8 mouse cellular contexts compared by ENCODE assay signal in the genomic region with DNA sequence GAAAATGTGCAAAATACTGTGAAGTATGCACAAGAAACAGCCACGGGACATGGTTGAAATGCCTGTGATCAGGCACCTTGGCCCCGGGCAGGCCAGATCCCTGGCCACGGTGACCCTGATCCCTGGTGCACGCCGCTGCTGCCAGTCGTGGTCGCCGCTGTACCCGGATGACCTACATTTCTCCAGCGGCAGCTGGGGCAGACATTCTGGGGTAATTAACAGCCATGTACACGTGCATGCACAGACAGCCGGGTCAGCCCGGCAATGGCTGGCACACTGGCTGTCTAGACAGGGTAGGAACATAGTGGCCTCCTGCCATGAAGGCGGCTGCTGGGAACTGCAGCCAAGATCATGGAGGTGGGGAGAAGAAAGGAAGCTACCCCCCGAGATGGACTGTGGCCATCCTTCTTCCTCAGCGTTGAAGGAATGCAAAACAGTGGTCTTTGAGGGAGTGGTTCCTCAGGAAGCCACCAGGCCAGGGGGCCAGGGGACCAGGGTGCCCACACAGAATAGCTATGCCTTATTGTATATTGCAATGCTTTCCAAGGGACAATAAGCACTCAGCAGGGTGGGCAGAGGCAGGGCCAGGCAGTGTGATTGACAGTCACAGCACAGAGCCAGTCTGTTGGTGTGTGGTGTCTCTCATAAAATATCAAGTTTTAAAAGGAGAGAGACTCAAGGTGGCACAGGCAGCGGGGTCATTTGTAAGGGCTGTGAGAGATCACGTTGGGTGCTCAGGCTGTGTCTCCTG.
A peak's percentile ranks its signal among the peaks of the same experiment; 100 is the strongest.
DNase-seq lines count a peak whose midpoint lies in the region; ATAC-seq lines count a peak whose summit lies in the region.

No protein-coding gene starts in this region.

- intact Hi-C loops in left cerebral cortex, postnatal 4 days (cut with DNase I): no loop called here

- H3K4me2 ChIP-seq in hindbrain, embryonic 15.5 days: no peak overlapping the region
- no peak overlapping the region for H3K4me2 ChIP-seq in liver, embryonic 12.5 days

- H3K27me3 ChIP-seq in hindbrain, embryonic 15.5 days: 0 out of 2 replicates have a peak, but pooled peaks cover 4% of the 10 kb centered on the region
- H3K27me3 ChIP-seq in liver, embryonic 12.5 days (replicated peaks): no peaks in the 10 kb centered on the region; the same call in 1 of the 2 replicates

- WGBS in hindbrain, embryonic 15.5 days: 46% methylated on average over 18 of the region's 18 CpGs
- 68% methylated on average over 18 of the region's 18 CpGs for WGBS in liver, embryonic 12.5 days (ENCODE audit: insufficient replicate concordance)

- H3K4me3 ChIP-seq in brown adipose tissue, adult 24 weeks (ENCODE audit: insufficient read depth, low read depth, low read length): no peak overlapping the region
- no peak overlapping the region for H3K4me3 ChIP-seq in hindbrain, embryonic 15.5 days
- no peak overlapping the region for H3K4me3 ChIP-seq in liver, embryonic 12.5 days

- H3K27ac ChIP-seq in brown adipose tissue, adult 24 weeks (replicated peaks; ENCODE audit: low read depth, low read length): peak overlapping the region; percentile 74
- no peak overlapping the region for H3K27ac ChIP-seq in hindbrain, embryonic 15.5 days (replicated peaks)
- no peak overlapping the region for H3K27ac ChIP-seq in liver, embryonic 12.5 days

- ATAC-seq in frontal cortex, adult (ENCODE audit: low TSS enrichment): peak; percentile 70
- peak; percentile 91 for ATAC-seq in hindbrain, embryonic 15.5 days (ENCODE audit: low FRiP score, low read depth)
- ATAC-seq in liver, embryonic 12.5 days: no peak

- H3K4me1 ChIP-seq in brown adipose tissue, adult 24 weeks (ENCODE audit: control insufficient read depth, insufficient read depth, insufficient read length, low read length): peaks cover 7% of the 10 kb centered on the region; the same call in 1 of the 2 replicates
- peaks cover 23% of the 10 kb centered on the region for H3K4me1 ChIP-seq in hindbrain, embryonic 15.5 days (replicated peaks)
- peaks cover 7% of the 10 kb centered on the region for H3K4me1 ChIP-seq in liver, embryonic 12.5 days

- no peaks in the 10 kb centered on the region for H3K9me3 ChIP-seq in hindbrain, embryonic 15.5 days
- no peaks in the 10 kb centered on the region for H3K9me3 ChIP-seq in liver, embryonic 12.5 days (replicated peaks)

- no peaks in the 10 kb centered on the region for H3K36me3 ChIP-seq in hindbrain, embryonic 15.5 days
- H3K36me3 ChIP-seq in liver, embryonic 12.5 days: no peaks in the 10 kb centered on the region

- no peak overlapping the region for H3K9ac ChIP-seq in hindbrain, embryonic 15.5 days
- H3K9ac ChIP-seq in liver, embryonic 12.5 days: no peak overlapping the region

- DNase-seq in adrenal gland, adult 2 months: peak; percentile 61
- no peak for DNase-seq in adrenal gland, postnatal 4 days (ENCODE audit: low spot score in 2 of 2)
- peak; percentile 89 for DNase-seq in left cerebral cortex, postnatal 4 days
- DNase-seq in right cerebral cortex, adult 18-20 months: peak; percentile 35

Comparison
In these comparisons a context has a peak if more than half of its experiments do, and no peak if none do; other contexts are left out.
1. DNase-seq: peak in adrenal gland, adult 2 months (single experiment), left cerebral cortex, postnatal 4 days (single experiment) and right cerebral cortex, adult 18-20 months (single experiment); none in adrenal gland, postnatal 4 days (0 of 2).